Mouse (Mus musculus): ENCODE results near the gene Gm9789. TPM values are rescaled to one million over a fixed set of nuclear protein-coding genes. Genes with fewer than 3 reads are reported as not detected.
"Not testable (repeated sequence)": the region's sequence is repeated elsewhere in the genome, so short reads cannot be mapped to it uniquely, and the experiment has no call there.

Gm9789 gene
- not detected in 2 replicates for polyA plus RNA-seq (2014; fragmentation: Nextera tagmentation; extraction: Ambion mirVana)

DNA sequence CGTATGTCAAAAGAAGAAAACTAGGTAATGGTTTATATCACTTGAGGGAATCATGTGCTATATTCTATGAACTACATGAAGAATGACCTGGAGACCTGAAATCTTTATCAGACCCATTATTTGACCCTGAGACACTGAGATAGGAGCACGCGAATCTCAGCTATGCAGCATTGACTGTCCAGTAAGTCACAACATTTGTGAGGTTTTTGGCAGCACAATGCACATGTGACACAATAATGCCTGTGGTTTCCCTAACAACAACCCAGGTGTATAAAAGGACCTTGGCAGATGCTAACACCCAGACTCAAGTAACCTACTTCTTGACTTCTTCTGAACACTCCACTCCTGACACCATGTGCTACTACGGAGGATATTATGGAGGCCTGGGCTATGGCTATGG, at the start of gene Gm9789:
Gene Gm9789 (plus strand): TSS at position 301 of the 400 bp plus-strand sequence.
- Histone ChIP-seq H3K4me3 (ENCODE audit: low read depth, low read length) (no peak within 1 kb of the TSS), H3K9me3 (ENCODE audit: control insufficient read depth, low read length) (no peaks in the 10 kb centered on the region), H3K4me2 (ENCODE audit: low read depth, low read length) (no peak within 1 kb of the TSS), H3K9ac (replicated peaks; ENCODE audit: low read depth, low read length) (no peak within 1 kb of the TSS), H3K36me3 (ENCODE audit: control insufficient read depth, insufficient read depth, low read length) (no peaks in the 10 kb centered on the region), H3K27me3 (ENCODE audit: control insufficient read depth, insufficient read depth, low read length) (no peaks in the 10 kb centered on the region), H3K27ac (ENCODE audit: low read depth, low read length) (no peak within 1 kb of the TSS), H3K4me1 (ENCODE audit: control insufficient read depth, insufficient read depth, low read length) (no peaks in the 10 kb centered on the region)
- no peak for ATAC-seq (ENCODE audit: low read depth)
- 86% methylated on average over 4 of the region's 4 CpGs for WGBS

DNA sequence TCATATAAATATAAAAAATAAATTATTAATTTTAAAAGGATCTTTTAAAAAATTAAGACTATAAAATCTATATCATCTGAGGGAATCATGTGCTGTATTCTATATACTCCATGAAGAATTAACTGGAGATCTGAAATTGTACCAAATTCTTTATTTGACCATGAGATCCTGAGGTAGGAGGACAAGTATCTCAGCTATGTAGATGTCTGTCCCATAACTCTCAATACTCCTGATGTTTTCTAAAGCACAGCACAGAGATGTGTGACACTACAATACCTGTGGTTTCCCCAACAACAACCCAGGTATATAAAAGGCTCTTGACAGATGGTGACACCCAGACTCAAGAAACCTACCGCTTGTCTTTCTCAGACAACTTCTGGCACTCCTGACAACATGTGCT, 17.2 kb upstream of the Gm9789 start, which contains the start of gene Gm6358:
Gene Gm6358 (plus strand): TSS at position 301 of the 400 bp plus-strand sequence.
- H3K4me1 ChIP-seq (ENCODE audit: control insufficient read depth, insufficient read depth, low read length): no peaks in the 10 kb centered on the region
- no peaks in the 10 kb centered on the region for H3K36me3 ChIP-seq (ENCODE audit: control insufficient read depth, insufficient read depth, low read length)
- H3K27me3 ChIP-seq (ENCODE audit: control insufficient read depth, insufficient read depth, low read length): no peaks in the 10 kb centered on the region
- no peak within 1 kb of the TSS for H3K4me3 ChIP-seq (ENCODE audit: low read depth, low read length)
- H3K27ac ChIP-seq (ENCODE audit: low read depth, low read length): no peak within 1 kb of the TSS
- WGBS: 93% methylated on average over 1 of the region's 1 CpGs
- no peak within 1 kb of the TSS for H3K4me2 ChIP-seq (ENCODE audit: low read depth, low read length)
- H3K9ac ChIP-seq (replicated peaks; ENCODE audit: low read depth, low read length): no peak within 1 kb of the TSS
- no peaks in the 10 kb centered on the region for H3K9me3 ChIP-seq (ENCODE audit: control insufficient read depth, low read length)
- no peak for ATAC-seq (ENCODE audit: low read depth)

DNA sequence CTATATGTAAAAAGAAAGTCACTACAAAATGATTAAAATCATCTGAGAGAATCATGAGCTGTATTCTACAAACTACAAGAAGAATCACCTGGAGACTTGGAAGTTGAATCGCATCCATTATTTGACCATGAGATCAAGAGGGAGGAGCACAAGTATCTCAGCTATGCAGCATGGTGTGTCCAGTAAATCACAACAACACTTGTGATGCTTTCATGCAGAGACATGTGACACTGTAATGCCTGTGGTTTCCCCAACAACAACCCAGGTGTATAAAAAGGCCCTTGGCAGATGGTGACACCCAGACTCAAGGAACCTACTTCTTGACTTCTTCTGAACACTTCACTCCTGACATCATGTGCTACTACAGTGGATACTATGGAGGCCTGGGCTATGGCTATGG, 7.0 kb upstream of the Gm9789 start, which contains the start of gene Gm10061:
Gene Gm10061 (plus strand): TSS at position 301 of the 400 bp plus-strand sequence.
- no peaks in the 10 kb centered on the region for H3K36me3 ChIP-seq (ENCODE audit: control insufficient read depth, insufficient read depth, low read length)
- no peaks in the 10 kb centered on the region for H3K27me3 ChIP-seq (ENCODE audit: control insufficient read depth, insufficient read depth, low read length)
- no peaks in the 10 kb centered on the region for H3K9me3 ChIP-seq (ENCODE audit: control insufficient read depth, low read length)
- WGBS: 100% methylated on average over 1 of the region's 1 CpGs
- H3K4me3 ChIP-seq (ENCODE audit: low read depth, low read length): no peak within 1 kb of the TSS
- ATAC-seq (ENCODE audit: low read depth): no peak
- no peaks in the 10 kb centered on the region for H3K4me1 ChIP-seq (ENCODE audit: control insufficient read depth, insufficient read depth, low read length)
- no peak within 1 kb of the TSS for H3K9ac ChIP-seq (replicated peaks; ENCODE audit: low read depth, low read length)
- no peak within 1 kb of the TSS for H3K4me2 ChIP-seq (ENCODE audit: low read depth, low read length)
- no peak within 1 kb of the TSS for H3K27ac ChIP-seq (ENCODE audit: low read depth, low read length)

DNA sequence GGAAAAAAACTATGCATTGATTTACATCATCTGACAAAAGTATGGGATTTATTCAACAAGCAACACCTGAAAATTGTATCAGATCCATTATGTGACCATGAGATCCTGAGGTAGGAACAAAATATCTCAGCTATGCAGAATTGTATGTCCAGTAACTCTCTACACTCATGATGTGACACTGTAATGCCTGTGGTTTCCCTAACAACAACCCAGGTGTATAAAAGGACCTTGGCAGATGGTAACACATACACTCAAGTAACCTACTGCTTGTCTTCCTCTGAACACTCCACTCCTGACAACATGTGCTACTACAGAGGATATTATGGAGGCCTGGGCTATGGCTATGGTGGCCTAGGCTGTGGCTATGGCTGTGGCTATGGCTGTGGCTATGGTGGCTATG, 11.4 kb downstream of the Gm9789 start, which contains the start of gene Gm7735:
Gene Gm7735 (plus strand): TSS at position 301 of the 400 bp plus-strand sequence.
- not testable (repeated sequence) for H3K4me2 ChIP-seq (ENCODE audit: low read depth, low read length); H3K27me3 ChIP-seq (ENCODE audit: control insufficient read depth, insufficient read depth, low read length); H3K9ac ChIP-seq (replicated peaks; ENCODE audit: low read depth, low read length); H3K36me3 ChIP-seq (ENCODE audit: control insufficient read depth, insufficient read depth, low read length); H3K9me3 ChIP-seq (ENCODE audit: control insufficient read depth, low read length); ATAC-seq (ENCODE audit: low read depth); H3K4me3 ChIP-seq (ENCODE audit: low read depth, low read length); H3K27ac ChIP-seq (ENCODE audit: low read depth, low read length); H3K4me1 ChIP-seq (ENCODE audit: control insufficient read depth, insufficient read depth, low read length)

DNA sequence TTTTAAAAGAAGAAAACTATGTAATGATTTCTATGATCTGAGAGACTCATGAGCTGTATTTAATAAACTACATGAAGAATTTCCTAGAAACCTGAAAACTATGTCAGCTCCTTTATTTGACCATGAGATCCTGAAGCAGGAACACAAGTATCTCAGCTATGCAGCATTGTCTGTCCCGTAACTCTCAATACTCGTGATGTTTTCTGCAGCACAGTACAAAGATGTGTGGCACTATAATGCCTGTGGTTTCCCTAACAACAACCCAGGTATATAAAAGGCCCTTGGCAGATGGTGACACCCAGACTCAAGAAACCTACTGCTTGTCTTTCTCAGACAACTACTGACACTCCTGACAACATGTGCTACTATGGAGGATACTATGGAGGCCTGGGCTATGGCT, 16.7 kb downstream of the Gm9789 start, which contains the start of gene 1110057P08Rik:
Gene 1110057P08Rik (plus strand): TSS at position 301 of the 400 bp plus-strand sequence.
- 70% methylated on average over 2 of the region's 2 CpGs for WGBS
- ATAC-seq (ENCODE audit: low read depth): no peak
- Histone ChIP-seq H3K27ac (ENCODE audit: low read depth, low read length) (no peak within 1 kb of the TSS), H3K27me3 (ENCODE audit: control insufficient read depth, insufficient read depth, low read length) (no peaks in the 10 kb centered on the region), H3K9me3 (ENCODE audit: control insufficient read depth, low read length) (no peaks in the 10 kb centered on the region), H3K9ac (replicated peaks; ENCODE audit: low read depth, low read length) (no peak within 1 kb of the TSS), H3K36me3 (ENCODE audit: control insufficient read depth, insufficient read depth, low read length) (no peaks in the 10 kb centered on the region), H3K4me3 (ENCODE audit: low read depth, low read length) (no peak within 1 kb of the TSS), H3K4me1 (ENCODE audit: control insufficient read depth, insufficient read depth, low read length) (no peaks in the 10 kb centered on the region), H3K4me2 (ENCODE audit: low read depth, low read length) (no peak within 1 kb of the TSS)

DNA sequence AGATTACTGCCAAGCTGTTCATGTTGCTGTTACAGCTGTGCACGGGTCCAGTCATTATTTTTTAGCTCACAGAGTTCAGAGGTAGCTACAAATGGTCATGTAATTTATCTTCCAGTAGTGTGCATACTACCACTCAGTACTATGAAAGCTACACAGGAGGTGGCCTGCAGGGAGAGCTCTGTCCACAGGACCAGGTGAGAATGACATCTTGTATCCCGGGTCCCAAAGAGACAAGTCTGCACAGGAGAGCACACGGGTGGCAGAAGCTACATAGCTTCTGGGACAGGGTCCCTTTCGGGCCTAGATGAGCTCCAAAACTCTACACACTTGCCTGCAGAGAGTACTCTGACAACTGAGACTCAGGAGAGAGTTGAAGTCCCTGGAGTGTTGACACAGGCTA, 30.9 kb downstream of the Gm9789 start:
- H3K27me3 ChIP-seq (ENCODE audit: control insufficient read depth, insufficient read depth, low read length): no peaks in the 10 kb centered on the region
- WGBS: 89% methylated on average over 4 of the region's 4 CpGs
- H3K9me3 ChIP-seq (ENCODE audit: control insufficient read depth, low read length): no peaks in the 10 kb centered on the region
- no peak overlapping the region for H3K4me3 ChIP-seq (ENCODE audit: low read depth, low read length)
- no peaks in the 10 kb centered on the region for H3K36me3 ChIP-seq (ENCODE audit: control insufficient read depth, insufficient read depth, low read length)
- ATAC-seq (ENCODE audit: low read depth): no peak
- H3K4me1 ChIP-seq (ENCODE audit: control insufficient read depth, insufficient read depth, low read length): no peaks in the 10 kb centered on the region
- no peak overlapping the region for H3K9ac ChIP-seq (replicated peaks; ENCODE audit: low read depth, low read length)
- no peak overlapping the region for H3K27ac ChIP-seq (ENCODE audit: low read depth, low read length)
- H3K4me2 ChIP-seq (ENCODE audit: low read depth, low read length): no peak overlapping the region

DNA sequence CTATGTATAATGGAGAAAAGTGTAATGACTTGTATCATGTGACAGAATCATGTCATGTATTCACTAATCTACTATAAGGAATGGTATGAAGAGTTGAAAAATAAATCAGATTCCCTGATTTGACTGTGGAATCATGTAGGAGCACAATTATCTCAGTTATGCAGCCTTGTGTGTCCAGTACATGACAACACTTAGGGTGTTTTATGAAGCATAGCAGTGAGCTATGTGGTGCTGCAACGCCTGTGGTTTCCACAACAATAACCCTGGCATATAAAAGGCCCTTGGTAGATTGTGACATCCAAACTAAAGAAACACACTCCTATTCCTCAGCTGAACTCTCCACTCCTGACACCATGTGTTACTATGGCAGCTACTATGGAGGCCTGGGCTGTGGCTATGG, 47.8 kb downstream of the Gm9789 start, which contains the start of gene Krtap20-2:
Gene Krtap20-2 (plus strand): TSS at position 301 of the 400 bp plus-strand sequence.
- no peaks in the 10 kb centered on the region for H3K4me1 ChIP-seq (ENCODE audit: control insufficient read depth, insufficient read depth, low read length)
- no peak within 1 kb of the TSS for H3K27ac ChIP-seq (ENCODE audit: low read depth, low read length)
- H3K27me3 ChIP-seq (ENCODE audit: control insufficient read depth, insufficient read depth, low read length): no peaks in the 10 kb centered on the region
- 78% methylated on average over 1 of the region's 1 CpGs for WGBS
- no peaks in the 10 kb centered on the region for H3K9me3 ChIP-seq (ENCODE audit: control insufficient read depth, low read length)
- ATAC-seq (ENCODE audit: low read depth): no peak
- H3K36me3 ChIP-seq (ENCODE audit: control insufficient read depth, insufficient read depth, low read length): no peaks in the 10 kb centered on the region
- H3K4me3 ChIP-seq (ENCODE audit: low read depth, low read length): no peak within 1 kb of the TSS
- H3K9ac ChIP-seq (replicated peaks; ENCODE audit: low read depth, low read length): no peak within 1 kb of the TSS
- no peak within 1 kb of the TSS for H3K4me2 ChIP-seq (ENCODE audit: low read depth, low read length)

Other genes starting within 250 kb of the Gm9789 start
- gene Krtap19-9b, start 225.7 kb upstream of the Gm9789 start, polyA plus RNA-seq (2014; fragmentation: Nextera tagmentation; extraction: Ambion mirVana): not detected in 2 replicates
- not detected in 2 replicates for gene Krtap16-3, start 195.1 kb upstream of the Gm9789 start, polyA plus RNA-seq (2014; fragmentation: Nextera tagmentation; extraction: Ambion mirVana)
- gene Krtap22-2, start 147.2 kb upstream of the Gm9789 start, polyA plus RNA-seq (2014; fragmentation: Nextera tagmentation; extraction: Ambion mirVana): not detected in 2 replicates
- gene Gm10229, start 142.7 kb upstream of the Gm9789 start, polyA plus RNA-seq (2014; fragmentation: Nextera tagmentation; extraction: Ambion mirVana): not detected in 2 replicates
- not detected in 2 replicates for gene Krtap6-1, start 126.3 kb upstream of the Gm9789 start, polyA plus RNA-seq (2014; fragmentation: Nextera tagmentation; extraction: Ambion mirVana)
- not detected in 2 replicates for gene Gm10228, start 116.5 kb upstream of the Gm9789 start, polyA plus RNA-seq (2014; fragmentation: Nextera tagmentation; extraction: Ambion mirVana)
- not detected in 2 replicates for gene Krtap6-5, start 110.1 kb upstream of the Gm9789 start, polyA plus RNA-seq (2014; fragmentation: Nextera tagmentation; extraction: Ambion mirVana)
- not detected in 2 replicates for gene 1110025L11Rik, start 94.0 kb upstream of the Gm9789 start, polyA plus RNA-seq (2014; fragmentation: Nextera tagmentation; extraction: Ambion mirVana)
- not detected in 2 replicates for gene Krtap6-3, start 73.9 kb upstream of the Gm9789 start, polyA plus RNA-seq (2014; fragmentation: Nextera tagmentation; extraction: Ambion mirVana)
- gene Gm6358, start 17.1 kb upstream of the Gm9789 start, polyA plus RNA-seq (2014; fragmentation: Nextera tagmentation; extraction: Ambion mirVana): not detected in 2 replicates
- not detected in 2 replicates for gene Gm10061, start 6.9 kb upstream of the Gm9789 start, polyA plus RNA-seq (2014; fragmentation: Nextera tagmentation; extraction: Ambion mirVana)
- gene Gm7735, start 11.5 kb downstream of the Gm9789 start, polyA plus RNA-seq (2014; fragmentation: Nextera tagmentation; extraction: Ambion mirVana): not detected in 2 replicates
- gene 1110057P08Rik, start 16.8 kb downstream of the Gm9789 start, polyA plus RNA-seq (2014; fragmentation: Nextera tagmentation; extraction: Ambion mirVana): not detected in 2 replicates
- not detected in 2 replicates for gene Krtap20-2, start 47.9 kb downstream of the Gm9789 start, polyA plus RNA-seq (2014; fragmentation: Nextera tagmentation; extraction: Ambion mirVana)
- not detected in 2 replicates for gene Krtap21-1, start 245.9 kb downstream of the Gm9789 start, polyA plus RNA-seq (2014; fragmentation: Nextera tagmentation; extraction: Ambion mirVana)